Comparison of ENCODE assay signal across 7 mouse cellular contexts in the genomic region with DNA sequence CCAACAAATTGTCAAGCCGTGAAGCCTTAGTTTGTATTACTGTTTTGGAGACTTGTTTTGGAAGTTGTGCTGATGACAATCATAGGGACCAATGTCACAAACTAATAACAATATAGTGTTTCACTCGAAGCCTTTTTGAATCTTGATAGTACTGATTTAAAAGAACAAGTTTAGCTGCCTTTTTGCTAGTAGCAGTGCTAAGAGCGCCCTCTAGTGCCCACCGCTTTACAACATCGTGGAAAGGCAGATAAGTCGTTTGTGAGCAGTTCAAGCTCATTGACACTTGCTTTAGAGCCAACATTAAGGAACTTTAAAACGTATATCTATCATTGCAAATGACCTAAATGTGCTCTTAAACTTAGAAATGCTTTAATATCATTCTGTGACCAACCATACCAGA.
DNase-seq lines count a peak whose midpoint lies in the region; ATAC-seq and TF ChIP-seq lines count a peak whose summit lies in the region.

No protein-coding gene starts in this region.

- H3K4me1 ChIP-seq in ES-E14 (ENCODE audit: control insufficient read depth in 2 of 2, insufficient read depth in 2 of 2, low read length in 2 of 2, poor library complexity in 1 of 2), result no peaks in the 10 kb centered on the region
- no peaks in the 10 kb centered on the region for H3K4me1 ChIP-seq in heart, postnatal 0 days (ENCODE audit: control insufficient read depth, insufficient read depth)

- DNase-seq in ES-E14 (ENCODE audit: low read depth, low spot score), result peak; percentile 51
- DNase-seq in adrenal gland, adult 8-10 months, result peak; percentile 25
- peak; percentile 70 for DNase-seq in embryo, embryonic 9.5 days (ENCODE audit: extremely low spot score)
- peak; percentile 64 for DNase-seq in heart, postnatal 0 days (ENCODE audit: low spot score)
- DNase-seq in layer of hippocampus, postnatal 10 days (ENCODE audit: low spot score in 2 of 2), result peak; percentile 87 to 90
- peak; percentile 33 for DNase-seq in splenic B cell, adult 2 months (ENCODE audit: low read depth, low spot score)

- in situ Hi-C loops in ES-E14 (cut with MboI; ENCODE audit: low sequenced_read_pairs in 2 of 2, unreplicated experiment in 2 of 2), result no loop called here

- 12% methylated on average over 7 of the region's 7 CpGs for WGBS in heart, postnatal 0 days

- TF ChIP-seq EP300 in heart, postnatal 0 days (IDR thresholded peaks at IDR 0.05; ENCODE audit: low read depth), result no peak

- no peak for ATAC-seq in heart, postnatal 0 days (ENCODE audit: insufficient read depth, low read depth)
- peak; percentile 81 for ATAC-seq in megakaryocyte progenitor cell, adult 5-6 weeks (replicated peaks; ENCODE audit: poor library complexity)

- TF ChIP-seq CTCF in heart, postnatal 0 days (IDR thresholded peaks at IDR 0.05; ENCODE audit: low read depth), result peak; percentile 86

- no peaks in the 10 kb centered on the region for H3K36me3 ChIP-seq in ES-E14 (ENCODE audit: control insufficient read depth, insufficient read depth, low read length, poor library complexity, severe bottlenecking)
- H3K36me3 ChIP-seq in heart, postnatal 0 days (replicated peaks; ENCODE audit: control insufficient read depth, insufficient read depth, low read length), result no peaks in the 10 kb centered on the region
- no peaks in the 10 kb centered on the region for H3K36me3 ChIP-seq in splenic B cell, adult 2 months (ENCODE audit: control insufficient read depth, insufficient read depth, low read length, poor library complexity, severe bottlenecking)

- H3K27me3 ChIP-seq in heart, postnatal 0 days (ENCODE audit: control insufficient read depth, insufficient read depth, low read length), result no peaks in the 10 kb centered on the region
- no peaks in the 10 kb centered on the region for H3K27me3 ChIP-seq in splenic B cell, adult 2 months (ENCODE audit: control insufficient read depth, insufficient read depth, low read length, poor library complexity, severe bottlenecking)

- no peak overlapping the region; the same call in 1 of the 2 replicates for H3K4me2 ChIP-seq in heart, postnatal 0 days (ENCODE audit: low read depth, low read length)

- H3K9ac ChIP-seq in ES-E14 (ENCODE audit: insufficient read depth, low read depth, low read length, poor library complexity, severe bottlenecking), result no peak overlapping the region
- H3K9ac ChIP-seq in heart, postnatal 0 days (replicated peaks; ENCODE audit: low read depth, low read length), result no peak overlapping the region

- H3K4me3 ChIP-seq in ES-E14 (ENCODE audit: insufficient read depth in 1 of 2, low read depth in 1 of 2, low read length in 2 of 2, poor library complexity in 1 of 2, severe bottlenecking in 1 of 2), result no peak overlapping the region
- no peak overlapping the region for H3K4me3 ChIP-seq in heart, postnatal 0 days (ENCODE audit: low read depth, low read length)

- H3K9me3 ChIP-seq in ES-E14 (ENCODE audit: control insufficient read depth, insufficient read depth, low read depth, low read length), result no peaks in the 10 kb centered on the region
- H3K9me3 ChIP-seq in heart, postnatal 0 days (replicated peaks; ENCODE audit: control insufficient read depth, low read length), result no peaks in the 10 kb centered on the region

- H3K27ac ChIP-seq in ES-E14 (ENCODE audit: insufficient read depth, low read depth, low read length, poor library complexity, severe bottlenecking), result no peak overlapping the region
- H3K27ac ChIP-seq in heart, postnatal 0 days (ENCODE audit: low read depth), result no peak overlapping the region

TF ChIP-seq in ES-E14, 5 proteins besides CTCF, POLR2A, EP300 and RAD21:
- TF ChIP-seq HCFC1 (IDR thresholded peaks at IDR 0.05; ENCODE audit: borderline replicate concordance, insufficient read depth, low read length) (no peak), ZC3H11A (IDR thresholded peaks at IDR 0.05; ENCODE audit: borderline replicate concordance, low read depth, low read length) (0 out of 2 replicates have a peak, but pooled peaks have one; percentile 5)

Comparison
In these comparisons a context has a peak if more than half of its experiments do, and no peak if none do; other contexts are left out.
1. DNase-seq: peak in every context shown above with its lines; median percentile 88 in layer of hippocampus, postnatal 10 days; 70 in embryo, embryonic 9.5 days; 64 in heart, postnatal 0 days; 51 in ES-E14; 33 in splenic B cell, adult 2 months; 25 in adrenal gland, adult 8-10 months.